Mouse (Mus musculus) T-helper 1 cell (primary cell): Measurements from ENCODE around the gene Tert.

Experiments used
- in situ Hi-C: fragments of 300-600 bp; cut with MboI, MseI; formaldehyde crosslinking; loops from one replicate; pipeline ENCODE4 v1.15.1; 2025; ENCODE audit warnings: high pct_unique_total_duplicates

The Tert gene

DNA sequence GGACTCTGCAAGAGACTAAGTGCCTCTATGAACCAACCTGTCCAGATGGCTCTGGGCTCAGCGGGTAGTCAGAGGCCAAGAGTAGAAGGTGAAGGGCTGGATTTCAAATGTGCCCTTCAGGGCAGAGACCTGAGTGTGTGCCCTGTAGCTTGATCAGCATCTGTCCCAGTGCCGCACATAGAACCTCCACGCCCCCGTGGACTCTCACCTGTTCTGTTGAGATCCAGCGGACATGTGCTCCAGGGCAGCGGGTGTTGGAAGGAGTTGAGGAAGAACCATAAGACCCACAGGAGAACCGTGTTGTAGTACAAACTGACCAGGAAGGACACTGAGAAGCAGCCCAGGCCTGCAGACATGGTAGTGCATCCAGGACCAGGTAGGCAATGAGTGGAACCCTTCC is 48.5 kb downstream of the Tert start:
- in situ Hi-C loops, result no loop called here

DNA sequence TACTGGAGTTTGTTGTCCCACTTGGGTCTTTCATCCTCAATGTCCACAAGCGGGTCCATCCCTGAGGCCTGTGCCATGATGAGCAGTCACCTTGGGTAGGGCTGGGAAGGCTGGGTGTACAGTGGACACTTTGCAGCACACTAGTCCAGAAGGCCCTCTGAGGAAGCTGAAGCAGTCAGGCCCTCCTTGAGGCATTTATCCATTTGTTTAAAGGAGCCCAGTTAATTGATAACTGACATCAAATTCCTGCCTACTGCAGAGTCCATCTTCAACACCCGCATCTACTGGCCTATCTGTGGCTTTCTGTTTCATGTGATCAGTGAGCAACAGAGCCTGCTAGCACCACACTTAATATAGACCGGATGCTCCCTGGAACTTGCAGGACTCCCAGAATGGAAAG is 51.1 kb downstream of the Tert start, which contains the start of gene Slc6a18:
Gene Slc6a18 (minus strand): TSS at position 171 of the 400 bp plus-strand sequence.
- in situ Hi-C loops, result no loop called here

DNA sequence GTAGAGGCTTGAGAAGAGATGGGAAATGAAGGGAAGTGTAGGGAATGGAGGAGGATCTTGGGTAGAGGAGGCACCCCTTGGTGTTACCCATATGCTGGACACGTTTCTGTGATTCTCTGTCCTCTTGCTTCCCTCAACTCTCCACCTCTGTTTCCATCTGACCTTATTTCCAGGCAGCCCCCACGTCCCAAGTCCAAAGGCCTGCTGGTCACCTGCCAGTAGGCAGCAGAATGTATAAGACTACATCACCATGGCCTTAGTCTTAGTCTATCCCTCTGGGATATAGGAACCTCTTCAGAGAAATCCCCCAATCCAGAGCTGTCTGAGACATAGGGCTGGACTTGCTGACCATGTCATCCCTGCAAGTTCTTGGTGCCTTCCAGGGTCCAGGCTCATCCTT is 52.6 kb downstream of the Tert start:
- in situ Hi-C loops, result no loop called here

DNA sequence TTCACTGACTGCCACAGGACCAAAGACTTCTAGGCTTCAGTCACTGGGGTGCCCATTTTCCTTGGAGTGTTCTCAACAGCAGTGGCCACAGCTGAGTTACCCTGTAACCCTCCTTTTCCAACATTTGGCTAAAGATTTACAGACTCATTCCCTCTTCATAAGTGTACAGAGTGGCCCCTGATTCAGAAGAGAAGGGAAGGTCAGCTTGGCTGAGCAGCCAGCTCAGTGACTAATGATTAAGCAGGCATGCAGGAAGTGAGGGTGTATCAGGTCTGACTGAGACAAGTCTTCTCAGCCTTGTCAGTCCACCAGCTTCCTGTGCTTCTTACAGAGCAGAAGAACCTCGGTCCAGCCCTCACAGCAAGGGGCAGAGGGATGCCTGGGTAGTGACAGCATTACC is 53.7 kb downstream of the Tert start:
- in situ Hi-C loops, result no loop called here

DNA sequence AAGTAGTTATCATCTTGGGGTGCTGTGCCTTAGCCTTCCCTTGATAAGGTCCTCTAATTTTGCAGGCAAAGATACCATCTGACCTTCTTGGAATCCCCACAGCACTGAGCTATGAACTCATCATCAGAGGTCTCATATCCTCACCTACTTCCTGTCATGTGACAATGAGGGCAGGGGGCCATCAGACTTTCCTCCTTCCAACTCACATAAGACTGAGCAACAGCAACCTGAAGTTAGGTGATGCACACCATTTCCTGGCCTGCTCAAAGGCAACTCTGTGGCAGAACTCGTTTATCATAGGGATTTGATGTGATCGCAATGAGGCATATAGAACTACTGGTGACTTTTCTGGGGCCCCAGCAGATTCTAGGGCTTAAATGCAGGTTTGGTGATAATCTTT is 55.5 kb downstream of the Tert start:
- in situ Hi-C loops, result no loop called here

DNA sequence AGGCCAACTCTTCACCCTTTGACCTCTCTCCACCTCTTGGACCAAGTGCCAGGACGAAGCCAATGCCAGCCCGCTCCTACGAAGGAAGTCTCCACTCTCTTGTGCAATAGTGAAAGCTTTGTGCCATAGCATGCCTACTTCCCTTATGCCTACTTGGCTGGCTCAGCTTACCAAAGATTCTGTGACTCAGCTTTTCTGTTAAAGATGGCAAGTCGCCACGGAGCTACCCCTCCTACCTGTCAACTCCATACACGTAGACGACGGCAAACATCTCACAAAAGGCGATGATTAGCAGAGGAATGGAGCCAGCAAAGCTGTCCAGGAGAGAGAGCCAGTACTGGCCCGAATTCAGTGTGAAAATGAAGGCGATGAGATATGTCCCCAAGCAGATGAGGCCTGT is 57.0 kb downstream of the Tert start:
- in situ Hi-C loops, result no loop called here

DNA sequence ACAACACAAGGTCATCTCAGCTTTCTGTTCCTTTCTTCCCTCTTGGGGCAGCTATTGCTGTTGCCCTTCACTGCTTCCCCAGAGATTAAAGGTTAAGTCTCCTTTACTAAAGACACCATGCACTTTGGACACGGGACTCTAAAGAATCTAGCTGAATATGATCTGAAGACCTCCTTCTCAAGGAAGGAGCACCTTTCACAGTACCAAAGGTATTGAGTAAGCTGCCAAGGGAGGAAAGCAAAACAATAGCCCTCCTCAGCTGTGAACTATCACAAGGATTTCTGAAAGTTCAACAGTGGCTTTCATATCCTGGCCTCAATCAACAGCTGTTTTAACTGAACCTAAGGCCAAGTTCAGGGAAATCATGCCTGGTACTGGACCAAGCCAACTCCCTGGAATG is 57.7 kb downstream of the Tert start:
- in situ Hi-C loops, result no loop called here

DNA sequence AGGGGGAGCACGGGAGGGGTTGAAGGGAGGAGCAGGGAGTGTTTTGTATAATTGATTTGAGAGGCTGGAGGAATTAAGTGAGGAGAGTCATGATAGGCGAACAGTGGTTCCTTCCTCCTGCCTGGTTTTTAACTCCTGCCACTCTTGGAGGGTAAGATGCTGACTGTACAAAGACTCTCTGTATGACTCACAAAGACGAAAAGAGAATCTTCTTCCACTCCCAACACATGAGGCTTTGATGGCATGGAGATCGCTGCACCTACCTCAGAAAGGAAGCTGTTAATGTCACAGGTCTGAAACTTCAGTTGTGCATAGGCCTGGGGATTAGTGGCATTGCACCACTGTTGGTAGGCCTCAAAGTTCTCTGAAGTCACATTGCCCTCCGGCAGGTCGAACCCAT is 58.8 kb downstream of the Tert start:
- in situ Hi-C loops, result loop anchor here (5.0 kb wide), 1 partner anchor 38 kb away; no protein-coding TSS in a partner anchor

DNA sequence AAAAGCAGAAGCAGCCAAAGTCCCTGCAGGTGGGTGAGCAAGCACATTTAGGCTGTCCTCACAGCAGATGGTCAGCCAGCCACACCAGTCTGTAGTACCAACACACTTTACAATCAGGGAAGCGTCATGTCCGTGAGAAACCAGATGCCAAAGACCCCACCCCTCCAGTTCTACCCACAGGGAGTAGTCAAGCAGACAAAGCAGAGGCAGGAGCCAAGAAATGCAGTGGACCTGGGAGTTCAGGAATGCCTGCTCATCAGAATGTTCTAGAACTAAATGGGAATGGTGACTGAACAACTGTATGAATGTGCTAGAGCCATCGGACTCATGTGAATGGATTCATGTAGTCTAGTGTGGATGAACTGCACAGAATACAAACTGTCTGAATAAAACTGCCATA is 60.9 kb downstream of the Tert start:
- in situ Hi-C loops, result loop anchor here (5.0 kb wide), 1 partner anchor 40 kb away; no protein-coding TSS in a partner anchor

DNA sequence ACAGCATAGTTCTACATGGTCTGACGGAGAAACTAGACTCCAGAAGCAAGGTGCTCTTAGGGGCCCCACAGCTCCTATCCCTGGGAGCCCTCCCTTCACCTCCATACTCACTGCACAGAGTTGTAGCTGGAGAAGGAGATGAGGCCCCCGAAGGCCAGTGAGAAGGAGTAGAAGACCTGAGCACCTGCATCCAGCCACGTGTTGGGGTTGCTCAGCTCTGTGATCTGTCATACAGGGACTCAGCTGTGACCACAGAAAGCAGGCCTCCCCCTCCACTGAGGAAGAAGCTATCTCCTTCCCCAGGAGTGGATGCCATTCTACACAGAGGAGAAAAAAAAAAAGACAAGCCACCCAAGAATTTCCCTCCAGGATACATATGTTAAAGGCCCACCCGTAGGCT is 62.2 kb downstream of the Tert start:
- in situ Hi-C loops, result loop anchor here (5.0 kb wide), 1 partner anchor 42 kb away; no protein-coding TSS in a partner anchor

DNA sequence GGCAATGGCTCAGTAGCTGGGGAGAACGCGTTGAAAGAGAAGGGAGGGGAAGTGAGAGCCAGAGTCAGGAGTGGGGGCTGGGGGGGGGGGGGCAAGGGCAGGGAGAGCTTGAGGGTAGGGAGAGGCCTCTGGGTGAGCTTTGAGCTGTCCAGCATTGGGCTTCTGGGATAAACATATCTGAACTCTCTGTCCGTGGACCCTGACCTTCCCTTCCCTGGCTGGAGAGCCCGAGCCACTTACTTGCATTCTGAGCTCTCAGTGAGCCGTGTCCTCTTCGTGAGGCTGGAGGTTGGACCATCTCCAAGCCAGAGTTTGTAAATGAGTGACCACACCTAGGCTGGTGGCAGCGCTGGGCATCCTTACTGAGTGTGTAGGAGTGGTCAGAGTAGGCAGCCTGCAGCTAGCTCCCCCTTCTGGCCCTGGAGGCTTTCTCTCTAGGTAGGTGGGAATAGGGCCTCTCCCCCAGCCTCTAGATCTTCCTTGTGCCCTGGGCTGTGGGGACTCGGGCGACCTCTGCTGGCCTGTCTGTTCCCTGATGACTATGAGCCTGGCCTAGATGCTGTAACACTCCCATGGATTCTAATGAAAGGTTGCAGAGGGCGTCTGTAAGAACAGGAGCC is 65.6 kb downstream of the Tert start:
- in situ Hi-C loops, result no loop called here

DNA sequence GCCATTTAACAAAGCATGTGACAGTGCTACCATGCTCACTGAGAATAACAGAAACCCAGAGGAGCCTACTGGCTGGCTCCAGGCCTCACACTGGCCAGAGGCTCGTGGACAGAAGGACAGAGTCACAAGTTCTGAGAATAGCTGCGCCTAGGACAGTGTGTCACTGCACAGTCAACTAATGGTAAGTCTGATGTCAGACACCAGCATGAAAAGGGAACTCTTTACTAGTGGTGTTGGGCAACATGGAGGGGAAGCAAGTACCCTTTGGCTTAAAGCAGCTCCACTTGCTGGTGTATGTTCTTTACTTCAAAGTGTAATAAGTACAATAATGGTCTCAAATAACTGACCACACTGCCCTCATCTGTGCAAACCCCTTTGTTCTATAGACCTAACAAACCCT is 66.6 kb downstream of the Tert start:
- in situ Hi-C loops, result no loop called here

DNA sequence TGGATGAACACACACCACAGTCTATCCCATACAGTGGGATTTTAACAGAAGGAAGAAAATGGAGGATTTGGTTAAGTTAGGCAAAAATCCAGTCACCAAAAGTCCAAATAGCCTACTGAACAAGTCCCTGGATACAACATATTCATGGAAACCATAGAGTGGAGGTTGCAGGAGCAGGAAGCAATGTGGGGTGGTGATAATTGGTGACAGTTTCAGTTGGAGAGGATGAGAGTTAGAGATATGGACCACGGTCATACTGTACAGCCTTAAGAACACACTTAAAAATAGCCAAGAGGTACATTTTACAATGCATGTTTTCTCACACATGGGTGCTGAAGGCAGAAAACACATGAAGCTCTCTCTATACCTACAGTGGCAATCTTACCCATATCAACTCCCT is 68.3 kb downstream of the Tert start:
- in situ Hi-C loops, result no loop called here

DNA sequence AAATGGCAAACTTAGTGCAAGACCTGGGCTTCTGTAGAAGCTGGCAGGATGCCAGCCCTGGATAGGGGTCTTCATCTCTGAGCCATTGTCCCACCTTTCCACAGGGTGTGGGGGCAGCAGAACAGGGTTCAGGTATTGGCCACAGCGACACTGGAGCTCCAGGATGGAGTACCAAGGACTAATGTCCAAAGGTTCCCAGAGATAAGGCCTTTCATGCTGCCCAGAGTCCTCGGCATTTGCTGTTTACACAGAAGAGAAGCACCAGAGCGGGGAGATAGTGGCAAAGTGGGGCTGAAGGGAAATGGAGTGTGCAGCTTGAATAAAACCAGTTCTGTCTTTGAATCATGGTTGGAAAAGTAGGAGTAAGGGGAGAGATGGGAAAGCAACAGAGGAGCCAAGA is 69.8 kb downstream of the Tert start:
- in situ Hi-C loops, result no loop called here
